ENCODE assay signal across 24 mouse cellular contexts in the genomic region with DNA sequence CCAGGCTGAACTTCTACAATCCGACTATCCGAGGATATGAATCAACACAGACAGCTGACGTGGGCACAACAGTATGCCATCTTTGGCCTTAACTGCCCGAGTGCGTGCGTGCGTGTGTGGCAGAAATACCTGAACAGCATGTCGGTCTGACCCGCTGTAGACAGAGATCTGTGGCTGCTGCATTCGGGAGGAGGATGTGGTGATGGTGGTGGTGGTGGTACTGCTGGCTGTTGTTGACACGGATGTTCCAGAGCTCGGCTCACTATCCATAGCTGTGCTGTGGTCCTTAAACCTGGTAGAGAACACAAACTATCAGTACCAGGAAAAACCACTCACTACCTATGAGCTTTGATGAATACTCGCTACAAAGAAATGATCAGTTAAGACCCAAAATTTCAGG. TPM values are rescaled to one million over a fixed set of nuclear protein-coding genes. Genes with fewer than 3 reads are reported as not detected.
A peak's percentile ranks its signal among the peaks of the same experiment; 100 is the strongest.
DNase-seq lines count a peak whose midpoint lies in the region; ATAC-seq and TF ChIP-seq lines count a peak whose summit lies in the region.
"Had no signal": no experiment of that assay in that cellular context is flagged by ENCODE, and none has a peak within 500 bp of the region (broad histone marks: within the 10 kb centered on the region; RNA-seq: fewer than 3 reads in every experiment).

No protein-coding gene starts in this region.

- H3K27ac ChIP-seq in intestine, postnatal 0 days (ENCODE audit: low read depth, low read length), result no peak overlapping the region
- H3K27ac ChIP-seq: embryonic facial prominence, embryonic 15.5 days; forebrain, embryonic 10.5 days; forebrain, embryonic 15.5 days; heart, adult 2 months; heart, embryonic 15.5 days; hindbrain, embryonic 10.5 days; hindbrain, embryonic 14.5 days had no signal

- H3K27me3 ChIP-seq in megakaryocyte, embryonic 14.5 days (replicated peaks), result no peaks in the 10 kb centered on the region
- H3K27me3 ChIP-seq in intestine, postnatal 0 days (replicated peaks; ENCODE audit: control insufficient read depth, insufficient read depth, low read length), result no peaks in the 10 kb centered on the region
- H3K27me3 ChIP-seq: embryonic facial prominence, embryonic 15.5 days; forebrain, embryonic 15.5 days; heart, embryonic 15.5 days had no signal

- no peak for ATAC-seq in megakaryocyte, adult 5-6 weeks (ENCODE audit: poor library complexity, severe bottlenecking)
- ATAC-seq in activated CD4-positive, CD25-positive, alpha-beta regulatory T cell, adult 4 months, result peak; percentile 71
- ATAC-seq in intestine, postnatal 0 days, result no peak
- ATAC-seq: forebrain, embryonic 15.5 days had no signal

- no peak for TF ChIP-seq CTCF in intestine, postnatal 0 days (IDR thresholded peaks at IDR 0.05; ENCODE audit: low read depth)

- H3K4me1 ChIP-seq in megakaryocyte, embryonic 14.5 days, result peaks cover 27% of the 10 kb centered on the region
- no peaks in the 10 kb centered on the region; the same call in 1 of the 2 replicates for H3K4me1 ChIP-seq in intestine, postnatal 0 days (replicated peaks; ENCODE audit: control insufficient read depth, insufficient read depth, low read length)

- H3K4me2 ChIP-seq in intestine, postnatal 0 days (replicated peaks; ENCODE audit: low read depth), result no peak overlapping the region
- H3K4me2 ChIP-seq: embryonic facial prominence, embryonic 15.5 days; forebrain, embryonic 15.5 days; heart, embryonic 11.5 days; heart, embryonic 15.5 days; hindbrain, embryonic 14.5 days had no signal

- peak; percentile 74 for DNase-seq in CD4-positive, CD25-positive, alpha-beta regulatory T cell, adult 2 months (ENCODE audit: low read depth, low spot score)
- DNase-seq in thymus, postnatal 14 days, result peak; percentile 18
- DNase-seq in urinary bladder, postnatal 14 days (ENCODE audit: low spot score), result no peak
- no peak for DNase-seq in neural tube, embryonic 10.5 days (ENCODE audit: extremely low spot score, low spot score)
- DNase-seq: adrenal gland, adult 8-10 months; adrenal gland, postnatal 36 days; cerebellum, adult 2 months; cerebellum, postnatal 10 days; embryo, embryonic 11 days; gastrocnemius, postnatal 36 days; heart, adult 2 months; heart, postnatal 14 days had no signal

- peak overlapping the region; percentile 66 for H3K4me3 ChIP-seq in megakaryocyte, embryonic 14.5 days (replicated peaks)
- H3K4me3 ChIP-seq in intestine, postnatal 0 days (ENCODE audit: low read depth, low read length), result no peak overlapping the region
- H3K4me3 ChIP-seq: embryonic facial prominence, embryonic 15.5 days; erythroblast, embryonic 14.5 days; forebrain, embryonic 10.5 days; forebrain, embryonic 15.5 days; heart, adult 2 months; heart, embryonic 15.5 days; hindbrain, embryonic 10.5 days had no signal

- no peaks in the 10 kb centered on the region for H3K9me3 ChIP-seq in megakaryocyte, embryonic 14.5 days
- no peaks in the 10 kb centered on the region for H3K9me3 ChIP-seq in intestine, postnatal 0 days (ENCODE audit: control insufficient read depth)
- H3K9me3 ChIP-seq: embryonic facial prominence, embryonic 15.5 days; forebrain, embryonic 15.5 days; heart, embryonic 15.5 days had no signal

- WGBS in intestine, postnatal 0 days, result 94% methylated on average over 13 of the region's 13 CpGs

- H3K9ac ChIP-seq in intestine, postnatal 0 days (ENCODE audit: low read depth, low read length), result no peak overlapping the region
- H3K9ac ChIP-seq: embryonic facial prominence, embryonic 15.5 days; forebrain, embryonic 15.5 days; heart, embryonic 15.5 days; hindbrain, embryonic 14.5 days had no signal

- peaks cover 57% of the 10 kb centered on the region for H3K36me3 ChIP-seq in megakaryocyte, embryonic 14.5 days (replicated peaks; ENCODE audit: low read length)
- peaks cover 32% of the 10 kb centered on the region for H3K36me3 ChIP-seq in intestine, postnatal 0 days (ENCODE audit: control insufficient read depth, insufficient read depth)

RNA-seq across cellular contexts. Expression of a gene that starts 3.6 kb away (rescaled TPM):
- polyA plus RNA-seq in megakaryocyte, embryonic 14.5 days (2012; ENCODE audit: insufficient read depth, low replicate concordance), result 0.60 and 0.92 TPM in 2 replicates
- 31.0 and 31.1 TPM in 2 replicates for total RNA-seq in megakaryocyte, adult 5-6 weeks (2015)
- total RNA-seq in megakaryocyte, adult 5-6 weeks (2017), result 17.3 and 20.4 TPM in 2 replicates
- polyA plus RNA-seq in activated CD4-positive, CD25-positive, alpha-beta regulatory T cell, adult 4 months (2017; shearing (Covaris generic)), result 10 to 100 TPM; 45.9 to 48.0 TPM
- 3.5 and 3.8 TPM in 2 replicates for polyA plus RNA-seq in intestine, postnatal 0 days (2015; fragmentation: Nextera tagmentation; extraction: Ambion mirVana)

RNA-seq across cellular contexts. Expression of a gene that starts 29.9 kb away (rescaled TPM):
- polyA plus RNA-seq in megakaryocyte, embryonic 14.5 days (2012; ENCODE audit: insufficient read depth, low replicate concordance), result 1.0 TPM in 1 of 2 replicates, not detected in the other
- total RNA-seq in megakaryocyte, adult 5-6 weeks (2015), result 18.8 and 19.9 TPM in 2 replicates
- 12.4 and 14.7 TPM in 2 replicates for total RNA-seq in megakaryocyte, adult 5-6 weeks (2017)
- 1 to 10 TPM; 1.2 to 1.9 TPM for polyA plus RNA-seq in activated CD4-positive, CD25-positive, alpha-beta regulatory T cell, adult 4 months (2017; shearing (Covaris generic))
- 14.0 and 14.5 TPM in 2 replicates for polyA plus RNA-seq in intestine, postnatal 0 days (2015; fragmentation: Nextera tagmentation; extraction: Ambion mirVana)

Comparison
In these comparisons a context has a peak if more than half of its experiments do, and no peak if none do; other contexts are left out.
1. DNase-seq: peak in CD4-positive, CD25-positive, alpha-beta regulatory T cell, adult 2 months (single experiment) and thymus, postnatal 14 days (single experiment); none in urinary bladder, postnatal 14 days (single experiment) and neural tube, embryonic 10.5 days (single experiment).